9 mouse cellular contexts compared by ENCODE assay signal in genomic region chr5:115163563-115163962, GRCm38 (mm10). TPM values are rescaled to one million over a fixed set of nuclear protein-coding genes. Genes with fewer than 3 reads are reported as not detected.
DNase-seq lines count a peak whose midpoint lies in the region; ATAC-seq and TF ChIP-seq lines count a peak whose summit lies in the region.
"Had no signal": no experiment of that assay in that cellular context is flagged by ENCODE, and none has a peak within 500 bp of the region (broad histone marks: within the 10 kb centered on the region; RNA-seq: fewer than 3 reads in every experiment).

No protein-coding gene starts in this region.

- ATAC-seq in neural tube, embryonic 11.5 days (ENCODE audit: insufficient read depth, low FRiP score, low TSS enrichment), result no peak
- no peak for ATAC-seq in kidney, postnatal 0 days (replicated peaks; ENCODE audit: low FRiP score, low read depth)
- ATAC-seq in lung, embryonic 14.5 days (ENCODE audit: insufficient read depth), result no peak
- no peak for ATAC-seq in activated CD4-positive, CD25-positive, alpha-beta regulatory T cell, adult 4 months

- 30% methylated on average over 8 of the region's 8 CpGs for WGBS in neural tube, embryonic 11.5 days
- 47% methylated on average over 8 of the region's 8 CpGs for WGBS in kidney, postnatal 0 days
- WGBS in lung, embryonic 14.5 days, result 29% methylated on average over 8 of the region's 8 CpGs

- H3K36me3 ChIP-seq in neural tube, embryonic 11.5 days (ENCODE audit: control insufficient read depth, insufficient read depth, low read length), result no peaks in the 10 kb centered on the region
- H3K36me3 ChIP-seq in kidney, postnatal 0 days (ENCODE audit: insufficient read depth, low read length), result no peaks in the 10 kb centered on the region
- no peaks in the 10 kb centered on the region for H3K36me3 ChIP-seq in lung, embryonic 14.5 days (ENCODE audit: insufficient read depth)

- no peak overlapping the region for H3K4me3 ChIP-seq in neural tube, embryonic 11.5 days (ENCODE audit: low read depth, low read length)
- no peak overlapping the region for H3K4me3 ChIP-seq in kidney, postnatal 0 days (replicated peaks; ENCODE audit: low read depth, low read length)
- no peak overlapping the region for H3K4me3 ChIP-seq in lung, embryonic 14.5 days (ENCODE audit: low read depth, low read length)

- peak; percentile 71 for TF ChIP-seq CTCF in kidney, postnatal 0 days (IDR thresholded peaks at IDR 0.05; ENCODE audit: low read depth)
- peak; percentile 56 for TF ChIP-seq CTCF in lung, embryonic 14.5 days (IDR thresholded peaks at IDR 0.05; ENCODE audit: low read depth)

- no peaks in the 10 kb centered on the region for H3K9me3 ChIP-seq in neural tube, embryonic 11.5 days (ENCODE audit: control insufficient read depth, low read length)
- no peaks in the 10 kb centered on the region for H3K9me3 ChIP-seq in kidney, postnatal 0 days (replicated peaks; ENCODE audit: low read length)
- H3K9me3 ChIP-seq in lung, embryonic 14.5 days (ENCODE audit: low read depth, low read length), result no peaks in the 10 kb centered on the region

- H3K9ac ChIP-seq in neural tube, embryonic 11.5 days (ENCODE audit: low read length), result no peak overlapping the region
- H3K9ac ChIP-seq in kidney, postnatal 0 days (ENCODE audit: low read depth, low read length), result no peak overlapping the region
- no peak overlapping the region for H3K9ac ChIP-seq in lung, embryonic 14.5 days

- 0 out of 2 replicates have a peak, but pooled peaks cover 2% of the 10 kb centered on the region for H3K4me1 ChIP-seq in neural tube, embryonic 11.5 days (ENCODE audit: control insufficient read depth, insufficient read depth, low read length)
- H3K4me1 ChIP-seq in kidney, postnatal 0 days (replicated peaks; ENCODE audit: insufficient read depth, low read length), result peaks cover 34% of the 10 kb centered on the region
- H3K4me1 ChIP-seq in lung, embryonic 14.5 days (ENCODE audit: insufficient read depth), result peaks cover 13% of the 10 kb centered on the region; the same call in 1 of the 2 replicates

- peak; percentile 58 for DNase-seq in neural tube, embryonic 11.5 days (ENCODE audit: low spot score)
- DNase-seq in neural tube, embryonic 10.5 days (ENCODE audit: extremely low spot score, low spot score), result no peak
- DNase-seq in brain, adult 2 months (ENCODE audit: low read depth, low spot score), result peak; percentile 69
- peak; percentile 77 for DNase-seq in gastrocnemius, adult 18-20 months (ENCODE audit: low spot score)
- no peak for DNase-seq in kidney, postnatal 0 days (ENCODE audit: low spot score)
- peak; percentile 71 for DNase-seq in lung, embryonic 14.5 days
- peak; percentile 39 for DNase-seq in skeletal muscle tissue, adult 2 months (ENCODE audit: low read depth, low spot score)

- no peak overlapping the region for H3K4me2 ChIP-seq in neural tube, embryonic 11.5 days (ENCODE audit: low read depth)
- peak overlapping the region; percentile 23; the same call in 1 of the 2 replicates for H3K4me2 ChIP-seq in kidney, postnatal 0 days (ENCODE audit: low read length)
- H3K4me2 ChIP-seq in lung, embryonic 14.5 days, result peak overlapping the region; percentile 38

- no peaks in the 10 kb centered on the region for H3K27me3 ChIP-seq in neural tube, embryonic 11.5 days (ENCODE audit: control insufficient read depth, insufficient read depth, low read length)
- H3K27me3 ChIP-seq in kidney, postnatal 0 days (ENCODE audit: insufficient read depth, low read length), result no peaks in the 10 kb centered on the region
- H3K27me3 ChIP-seq in lung, embryonic 14.5 days (ENCODE audit: insufficient read depth, low read length), result no peaks in the 10 kb centered on the region

- no peak overlapping the region for H3K27ac ChIP-seq in neural tube, embryonic 11.5 days (ENCODE audit: low read depth, low read length)
- no peak overlapping the region for H3K27ac ChIP-seq in kidney, postnatal 0 days
- no peak overlapping the region for H3K27ac ChIP-seq in lung, embryonic 14.5 days (ENCODE audit: low read depth)

RNA-seq across cellular contexts. Expression of gene Mlec, which starts 5.6 kb away (rescaled TPM):
- 50.1 and 56.9 TPM in 2 replicates for polyA plus RNA-seq in neural tube, embryonic 11.5 days (2014; fragmentation: Nextera tagmentation; extraction: Ambion mirVana)
- 100 to 1,000 TPM; 149 to 158 TPM for total RNA-seq in gastrocnemius, adult 18-20 months (2021)
- 43.6 and 44.4 TPM in 2 replicates for polyA plus RNA-seq in kidney, postnatal 0 days (2015; fragmentation: Nextera tagmentation; extraction: Ambion mirVana)
- 72.4 and 81.1 TPM in 2 replicates for polyA plus RNA-seq in lung, embryonic 14.5 days (2014; fragmentation: Nextera tagmentation; extraction: Ambion mirVana)
- 10 to 100 TPM; 26.8 to 37.1 TPM for polyA plus RNA-seq in activated CD4-positive, CD25-positive, alpha-beta regulatory T cell, adult 4 months (2017; shearing (Covaris generic))

RNA-seq across cellular contexts. Expression of gene Unc119b, which starts 28.8 kb away (rescaled TPM):
- 67.7 and 73.4 TPM in 2 replicates for polyA plus RNA-seq in neural tube, embryonic 11.5 days (2014; fragmentation: Nextera tagmentation; extraction: Ambion mirVana)
- 10 to 100 TPM; 11.1 to 12.4 TPM for total RNA-seq in gastrocnemius, adult 18-20 months (2021)
- polyA plus RNA-seq in kidney, postnatal 0 days (2015; fragmentation: Nextera tagmentation; extraction: Ambion mirVana), result 40.8 and 42.7 TPM in 2 replicates
- polyA plus RNA-seq in lung, embryonic 14.5 days (2014; fragmentation: Nextera tagmentation; extraction: Ambion mirVana), result 41.9 and 45.4 TPM in 2 replicates
- 10 to 100 TPM; 18.3 to 19.0 TPM for polyA plus RNA-seq in activated CD4-positive, CD25-positive, alpha-beta regulatory T cell, adult 4 months (2017; shearing (Covaris generic))

RNA-seq across cellular contexts. Expression of gene Cabp1, which starts 30.6 kb away (rescaled TPM):
- polyA plus RNA-seq in neural tube, embryonic 11.5 days (2014; fragmentation: Nextera tagmentation; extraction: Ambion mirVana), result 11.4 and 12.3 TPM in 2 replicates
- 1 to 10 TPM in 1 of 2 experiments, under 1 TPM in 1; 0.50 to 1.2 TPM for total RNA-seq in gastrocnemius, adult 18-20 months (2021)
- 0.87 and 1.2 TPM in 2 replicates for polyA plus RNA-seq in kidney, postnatal 0 days (2015; fragmentation: Nextera tagmentation; extraction: Ambion mirVana)
- polyA plus RNA-seq in lung, embryonic 14.5 days (2014; fragmentation: Nextera tagmentation; extraction: Ambion mirVana), result 2.4 and 2.6 TPM in 2 replicates
- polyA plus RNA-seq in activated CD4-positive, CD25-positive, alpha-beta regulatory T cell, adult 4 months (2017; shearing (Covaris generic)), result under 1 TPM in 1 of 2 experiments, not detected in 1; 0.54 TPM
- total RNA-seq: common myeloid progenitor, adult 5-6 weeks had no signal

RNA-seq across cellular contexts. Expression of gene Acads, which starts 44.4 kb away (rescaled TPM):
- polyA plus RNA-seq in neural tube, embryonic 11.5 days (2014; fragmentation: Nextera tagmentation; extraction: Ambion mirVana), result 27.7 and 31.3 TPM in 2 replicates
- 10 to 100 TPM; 74.2 to 75.3 TPM for total RNA-seq in gastrocnemius, adult 18-20 months (2021)
- 105 and 117 TPM in 2 replicates for polyA plus RNA-seq in kidney, postnatal 0 days (2015; fragmentation: Nextera tagmentation; extraction: Ambion mirVana)
- polyA plus RNA-seq in lung, embryonic 14.5 days (2014; fragmentation: Nextera tagmentation; extraction: Ambion mirVana), result 43.8 and 46.9 TPM in 2 replicates
- polyA plus RNA-seq in activated CD4-positive, CD25-positive, alpha-beta regulatory T cell, adult 4 months (2017; shearing (Covaris generic)), result 10 to 100 TPM; 14.7 to 24.1 TPM

Comparison
In these comparisons a context has a peak if more than half of its experiments do, and no peak if none do; other contexts are left out.
1. DNase-seq: peak in neural tube, embryonic 11.5 days (single experiment), brain, adult 2 months (single experiment), gastrocnemius, adult 18-20 months (single experiment), lung, embryonic 14.5 days (single experiment) and skeletal muscle tissue, adult 2 months (single experiment); none in neural tube, embryonic 10.5 days (single experiment) and kidney, postnatal 0 days (single experiment).